Mouse (Mus musculus) 3134 (cell line): ENCODE results near the gene Npc1l1.
A peak's percentile ranks its signal among the peaks of the same experiment; 100 is the strongest.
"Not testable (repeated sequence)": the region's sequence is repeated elsewhere in the genome, so short reads cannot be mapped to it uniquely, and the experiment has no call there.

Source experiments
- DNase-seq: peaks from one replicate; pipeline ENCODE4 v3.0.0-alpha.2; 2011; ENCODE audit warnings: low spot score; ENCODE audit not compliant: insufficient read length; ENCODE audit errors: extremely low read depth

The Npc1l1 gene

DNA sequence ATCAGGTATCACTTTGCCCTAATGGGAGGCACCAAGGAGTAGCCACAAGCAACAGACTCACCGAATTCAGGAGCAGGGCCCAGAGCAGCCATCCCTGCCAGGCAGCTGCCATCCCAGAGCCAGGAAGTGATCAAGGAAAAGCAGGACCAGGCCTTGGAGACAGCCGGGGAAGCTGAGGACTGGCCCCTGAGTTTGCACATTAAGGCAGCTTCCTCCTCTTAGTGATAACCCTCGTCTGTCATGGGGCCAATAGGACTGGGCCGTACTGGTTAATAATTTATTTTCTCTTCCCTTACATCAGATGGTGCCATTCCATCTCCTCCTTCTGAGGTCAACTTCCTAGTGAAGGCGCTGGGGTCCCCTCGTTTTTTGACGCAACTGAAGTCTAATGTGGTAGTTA lies at the start of gene Npc1l1:
Gene Npc1l1, minus strand, starts transcription at position 132 of the 400 bp plus-strand sequence.
- no peak for DNase-seq

DNA sequence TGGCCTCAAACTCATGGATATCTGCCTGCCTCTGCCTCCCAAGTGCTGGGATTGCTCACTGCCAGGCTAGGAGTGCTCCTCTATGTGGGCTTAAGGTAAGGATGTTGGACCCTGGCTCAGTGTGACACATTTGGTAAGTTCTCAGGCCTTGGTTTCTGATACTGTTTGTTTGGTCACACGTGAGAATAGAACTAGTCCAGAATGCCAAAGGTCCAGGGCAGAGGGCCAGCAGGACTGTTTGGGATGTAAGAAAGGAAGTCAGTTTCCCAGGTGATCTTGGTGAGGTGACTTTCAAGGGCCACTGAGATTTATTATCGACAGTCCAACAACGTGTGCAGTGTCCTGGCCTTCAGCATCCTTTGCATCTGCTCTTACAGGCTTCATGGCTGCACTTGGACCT lies 46.5 kb upstream of the Npc1l1 start:
- no peak for DNase-seq

DNA sequence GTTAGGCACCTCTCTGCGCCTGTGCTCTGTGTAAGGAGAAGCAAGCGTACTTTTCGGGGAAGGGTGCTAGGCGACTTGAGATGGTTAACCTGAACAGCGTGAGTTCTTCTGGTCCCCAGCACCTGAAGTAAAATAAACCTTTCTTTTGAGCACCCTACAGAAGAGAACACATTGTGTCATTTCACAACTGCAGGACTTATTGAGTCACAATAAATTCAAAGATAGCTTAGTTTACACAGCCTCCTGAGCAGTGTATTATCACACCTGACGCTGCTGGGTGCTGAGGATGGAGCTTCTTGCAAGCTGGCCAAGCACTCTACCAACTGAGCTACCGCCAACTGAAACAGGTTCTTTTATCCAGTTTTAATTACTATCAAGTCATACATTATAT lies 45.1 kb upstream of the Npc1l1 start:
- DNase-seq, result no peak

DNA sequence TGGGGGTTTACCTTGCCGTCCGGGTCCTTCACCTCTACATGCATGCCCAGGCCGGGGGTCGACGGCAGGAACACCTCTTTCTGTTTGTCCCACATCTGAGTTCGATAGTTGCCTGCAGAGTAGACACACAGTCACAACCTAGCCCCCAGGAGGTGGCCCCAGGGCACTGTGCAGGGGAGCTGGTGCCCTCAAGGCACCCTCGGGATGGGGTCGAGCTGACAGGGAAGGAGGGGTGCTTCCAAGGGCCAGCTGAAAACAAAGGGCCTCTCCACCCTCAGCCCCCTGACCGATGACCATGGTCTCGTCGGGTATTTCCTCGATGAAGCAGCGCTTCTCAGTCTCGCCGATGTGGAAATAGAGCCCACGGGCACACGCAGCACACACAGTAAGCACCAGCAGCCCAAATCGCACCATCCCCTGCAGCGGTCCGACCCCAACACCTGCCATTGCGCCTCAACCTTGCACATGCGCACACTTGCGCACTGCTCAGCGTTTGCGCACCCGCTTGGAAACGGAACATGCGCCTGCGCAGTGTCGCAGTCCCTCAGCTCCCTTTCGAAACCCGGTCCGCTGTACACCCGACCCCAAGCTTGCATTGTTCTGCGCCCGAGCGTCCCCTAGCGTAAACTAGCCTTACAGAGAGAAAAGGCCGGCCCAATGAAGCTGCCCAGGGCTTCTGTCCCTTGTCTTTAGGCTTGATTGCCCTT lies 44.6 kb upstream of the Npc1l1 start, which contains the start of gene Tmed4:
Gene Tmed4, minus strand, starts transcription at position 484 of the 707 bp plus-strand sequence.
- peak; percentile 92 for DNase-seq

DNA sequence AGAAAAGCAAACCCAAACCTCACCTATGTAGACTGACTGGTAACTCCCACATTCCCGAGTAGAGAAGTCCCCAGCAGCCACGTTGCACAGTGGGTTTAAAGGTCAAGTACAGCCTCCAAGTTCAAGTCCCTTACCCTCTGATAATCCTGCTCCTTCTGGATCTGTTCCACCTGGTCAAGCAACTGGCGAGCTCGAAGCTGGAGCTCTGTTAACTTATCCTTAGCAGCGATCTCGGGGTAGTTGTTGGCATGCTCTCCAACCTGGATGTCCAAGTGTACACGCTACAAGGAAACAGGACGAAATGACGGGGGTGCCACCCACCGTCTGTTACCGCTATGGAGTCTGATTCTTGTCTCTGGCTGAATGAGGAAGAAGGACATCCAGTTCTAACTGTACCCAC lies 43.7 kb upstream of the Npc1l1 start:
- no peak for DNase-seq

DNA sequence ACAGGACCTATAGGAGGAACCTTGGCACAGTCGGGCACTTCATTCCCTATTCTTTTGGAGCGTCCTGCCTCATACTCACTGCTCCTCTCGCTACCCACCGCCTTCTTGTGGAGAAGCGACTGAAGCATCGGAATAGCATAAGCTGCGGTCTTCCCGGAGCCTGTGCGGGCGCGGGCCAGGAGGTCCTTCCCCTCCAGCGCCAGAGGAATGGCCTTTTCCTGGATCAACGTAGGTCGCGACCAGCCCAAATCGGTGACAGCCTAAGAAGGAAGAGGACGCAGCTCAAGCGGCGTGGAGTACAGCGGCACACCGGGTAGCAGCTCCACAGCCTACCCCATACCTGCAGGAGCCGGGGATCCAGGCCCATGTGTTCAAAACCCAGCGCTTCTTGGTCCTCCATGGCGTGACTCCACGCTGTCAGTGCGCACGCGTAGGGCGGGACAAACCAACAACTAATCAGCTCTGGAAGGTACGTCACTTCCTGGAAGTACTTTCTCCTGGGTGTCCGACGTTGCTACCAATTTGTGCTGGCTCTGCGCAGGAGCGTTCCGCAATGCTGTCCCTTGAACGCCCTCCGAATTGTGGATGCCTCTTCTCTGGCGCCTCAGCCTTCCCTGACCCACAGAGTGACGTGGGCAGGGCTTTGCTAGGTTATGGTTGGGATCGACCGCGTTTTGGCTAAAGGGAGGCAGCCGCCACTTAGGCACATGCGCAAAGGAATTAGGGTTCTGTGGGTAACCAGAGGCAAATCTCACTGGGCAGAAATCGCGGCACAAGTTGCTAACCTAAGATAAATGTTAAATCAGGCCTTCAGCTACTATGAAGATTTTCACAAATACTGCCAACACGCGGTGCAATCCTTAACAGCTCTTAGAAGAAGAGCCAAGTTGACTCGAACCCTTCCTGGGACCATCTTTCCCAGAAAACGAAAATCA lies 37.6 kb upstream of the Npc1l1 start, which contains the start of gene Ddx56:
Gene Ddx56, minus strand, starts transcription at position 453 of the 935 bp plus-strand sequence.
- DNase-seq, result peak; percentile 89

DNA sequence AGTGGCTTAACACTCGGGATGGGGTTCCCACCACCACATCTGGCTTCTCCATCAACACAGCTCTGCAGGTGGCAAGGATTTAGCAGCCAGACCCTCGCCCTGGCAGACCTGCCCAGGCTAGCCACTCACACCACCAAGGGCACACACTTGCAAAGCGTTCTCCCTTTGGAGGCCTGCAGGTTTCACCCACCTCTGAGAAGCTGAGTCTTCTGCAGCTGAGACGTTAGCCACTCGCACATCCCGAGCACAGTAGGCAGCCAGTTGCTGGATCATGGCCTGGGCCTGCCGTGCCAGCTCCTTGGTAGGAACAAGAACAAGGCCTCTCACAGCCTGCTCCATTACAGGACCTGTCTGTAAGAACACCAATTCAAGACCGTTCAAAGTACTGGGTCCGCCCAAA lies 36.7 kb upstream of the Npc1l1 start:
- DNase-seq, result no peak

DNA sequence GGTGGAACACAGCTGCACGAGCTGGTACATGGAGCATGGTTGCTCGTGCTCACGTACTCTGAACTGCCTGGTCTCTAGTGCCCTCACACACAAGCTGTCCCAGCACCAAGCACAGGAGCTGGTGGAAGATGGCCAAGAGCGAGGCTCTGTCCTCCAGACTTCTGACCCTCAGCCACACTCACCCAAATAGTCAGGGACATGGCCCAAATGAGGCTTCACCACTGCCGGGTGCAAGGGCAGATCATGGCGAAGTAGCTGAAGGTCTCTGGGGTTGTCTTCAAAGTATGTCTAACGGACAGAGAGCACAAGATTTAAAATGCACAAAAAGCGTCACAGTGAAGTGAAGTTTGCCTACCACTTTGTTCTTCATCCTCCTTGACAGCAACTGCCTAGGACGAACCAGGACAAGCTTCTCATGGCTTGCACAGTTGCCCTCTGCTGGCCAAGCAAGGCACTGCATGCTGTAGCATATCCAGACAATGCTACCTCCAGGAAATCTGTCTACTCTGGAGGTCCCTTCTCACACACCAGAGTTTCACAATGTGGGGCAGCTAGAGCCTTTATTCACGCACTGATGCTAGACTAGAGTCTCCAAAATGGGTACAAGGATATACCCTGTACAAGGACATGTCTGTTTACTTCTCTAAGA lies 31.6 kb upstream of the Npc1l1 start:
- no peak for DNase-seq

DNA sequence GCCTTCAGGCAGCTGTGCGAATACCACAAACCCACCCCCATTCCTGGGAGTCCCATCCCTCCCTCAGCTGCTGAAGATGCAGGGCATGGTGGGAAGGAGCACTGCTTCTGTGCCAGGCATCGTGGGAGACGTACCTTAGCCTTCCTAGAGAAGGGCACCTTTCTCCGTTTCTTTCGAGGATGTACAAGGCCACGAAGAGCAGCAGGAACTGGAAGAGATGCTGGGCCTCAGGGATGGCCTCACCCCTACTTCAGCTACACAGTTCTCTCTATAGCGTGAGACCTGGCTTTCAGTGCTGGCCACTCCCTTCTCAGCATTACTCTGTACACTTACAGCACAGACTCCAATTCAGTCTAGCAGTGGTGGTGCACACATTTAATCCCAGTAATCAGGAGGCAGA lies 29.5 kb upstream of the Npc1l1 start:
- DNase-seq, result no peak

DNA sequence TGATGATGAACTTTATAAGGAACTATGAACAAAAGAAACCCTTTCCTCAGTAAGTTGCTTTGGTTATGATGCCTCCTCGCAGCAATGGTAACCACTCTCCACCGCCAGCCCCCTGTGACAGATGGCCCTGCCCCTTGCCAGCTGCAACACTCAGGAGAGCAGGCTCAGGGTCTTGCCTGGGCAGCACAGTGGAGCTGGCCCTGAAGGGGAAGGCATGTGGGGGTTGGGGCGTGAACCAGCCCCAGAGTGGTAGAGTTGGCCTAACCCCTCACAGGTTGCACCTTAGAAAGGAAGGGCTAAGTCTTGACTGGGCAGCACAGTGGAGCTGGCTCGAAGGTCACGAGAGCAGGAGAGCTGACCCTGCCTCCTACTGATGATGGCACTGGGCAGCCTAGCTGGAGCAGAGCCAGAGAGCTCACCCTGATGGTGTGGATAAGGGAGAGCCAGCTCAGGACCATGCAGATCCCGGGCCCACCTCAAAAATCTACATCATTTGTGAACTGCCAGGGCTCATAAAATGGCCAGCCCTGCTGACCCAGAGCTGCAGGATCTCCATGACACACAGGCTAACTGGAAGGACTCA lies 26.6 kb upstream of the Npc1l1 start:
- DNase-seq, result no peak

DNA sequence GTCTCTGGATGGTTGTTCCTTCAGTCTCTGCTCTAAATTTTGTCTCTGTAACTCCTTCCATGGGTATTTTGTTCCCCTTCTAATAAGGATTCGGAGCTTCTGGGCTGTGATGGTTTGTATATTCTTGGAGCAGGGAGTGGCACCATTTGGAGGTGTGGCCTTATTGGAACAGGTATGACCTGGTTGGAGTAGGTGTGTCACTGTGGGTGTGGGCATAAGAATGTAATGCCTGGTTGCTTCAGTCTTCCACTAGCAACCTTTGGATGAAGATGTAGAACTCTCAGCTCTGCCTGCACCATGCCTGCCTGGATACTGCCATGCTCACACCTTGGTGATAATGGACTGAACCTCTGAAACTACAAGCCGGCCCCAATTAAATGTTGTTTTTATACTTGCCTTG lies 24.7 kb upstream of the Npc1l1 start:
- DNase-seq, result not testable (repeated sequence)

DNA sequence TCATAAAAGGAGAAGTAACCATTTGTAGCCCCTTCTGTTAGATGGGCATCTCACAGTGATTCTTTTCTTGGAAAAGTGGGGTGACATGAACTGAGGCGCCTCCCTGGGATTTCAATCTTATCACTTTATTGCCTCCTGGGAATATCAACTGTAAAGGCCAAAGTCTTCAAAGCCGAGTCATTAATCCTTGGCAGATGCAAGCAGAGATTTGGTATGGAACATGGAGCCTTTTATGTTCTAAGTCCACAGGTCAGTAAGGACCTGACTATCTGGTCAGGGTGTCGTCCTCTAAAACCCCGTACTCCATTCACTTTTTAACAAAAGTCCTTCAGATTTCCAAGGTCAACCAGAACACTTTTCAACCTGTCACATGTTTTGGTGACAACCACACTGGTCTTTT lies 22.9 kb upstream of the Npc1l1 start:
- no peak for DNase-seq

DNA sequence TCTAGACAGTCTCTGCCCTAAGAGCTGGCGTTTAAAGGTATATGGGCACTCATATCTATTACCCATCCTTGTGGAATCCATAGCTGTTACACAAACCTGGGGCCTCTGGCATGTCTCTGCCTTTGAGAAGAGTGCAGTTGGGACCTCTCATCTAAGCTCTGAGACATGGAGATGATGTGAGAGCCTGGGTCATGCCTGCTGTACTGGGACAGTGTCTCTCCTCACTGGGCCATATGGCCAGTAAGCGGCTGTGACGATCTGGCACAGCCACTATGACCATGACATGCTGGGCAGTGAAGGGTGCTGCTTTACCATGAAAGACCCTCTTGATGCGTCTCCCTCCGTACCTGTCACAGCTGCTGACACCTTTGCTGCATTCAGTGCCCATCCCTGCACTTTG lies 22.3 kb upstream of the Npc1l1 start:
- DNase-seq, result no peak

DNA sequence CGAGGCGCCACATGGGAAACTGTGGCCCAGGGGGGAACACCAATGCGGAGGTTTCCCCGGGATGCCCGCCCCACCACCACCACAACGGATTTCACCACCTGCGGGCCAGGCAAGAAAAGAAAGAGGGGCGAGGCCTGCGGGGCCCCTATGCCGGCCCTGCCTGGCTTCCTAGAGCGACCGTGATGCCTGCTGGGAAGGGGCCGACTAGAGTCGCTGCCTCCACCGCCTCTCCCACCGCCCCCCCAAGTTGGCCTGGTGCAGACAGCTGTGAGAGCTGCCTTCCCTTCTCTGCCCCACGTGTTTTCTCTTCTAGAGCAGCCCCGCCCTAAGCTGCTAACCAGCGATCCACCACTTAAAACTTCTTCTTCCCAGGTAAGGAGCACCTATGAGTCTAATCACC lies 14.8 kb upstream of the Npc1l1 start:
- no peak for DNase-seq

DNA sequence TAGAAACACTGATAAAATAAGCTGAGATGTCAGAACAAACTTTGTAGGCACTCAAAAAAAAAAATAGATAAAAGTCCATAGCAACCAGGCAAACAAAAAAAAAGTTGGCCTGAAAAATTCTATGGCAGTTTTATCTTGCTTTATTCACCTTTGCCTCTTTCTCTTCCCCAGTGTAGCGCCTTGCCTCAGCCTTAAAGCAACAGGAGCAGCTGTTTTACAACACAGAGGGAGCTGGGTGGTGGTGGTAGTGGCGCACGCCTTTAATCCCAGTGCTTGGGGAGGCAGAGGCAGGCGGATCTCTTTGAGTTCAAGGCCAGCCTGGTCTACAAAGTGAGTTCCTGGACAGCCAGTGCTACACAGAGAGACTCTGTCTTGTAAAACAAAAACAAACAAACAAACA lies 3.1 kb upstream of the Npc1l1 start:
- no peak for DNase-seq

DNA sequence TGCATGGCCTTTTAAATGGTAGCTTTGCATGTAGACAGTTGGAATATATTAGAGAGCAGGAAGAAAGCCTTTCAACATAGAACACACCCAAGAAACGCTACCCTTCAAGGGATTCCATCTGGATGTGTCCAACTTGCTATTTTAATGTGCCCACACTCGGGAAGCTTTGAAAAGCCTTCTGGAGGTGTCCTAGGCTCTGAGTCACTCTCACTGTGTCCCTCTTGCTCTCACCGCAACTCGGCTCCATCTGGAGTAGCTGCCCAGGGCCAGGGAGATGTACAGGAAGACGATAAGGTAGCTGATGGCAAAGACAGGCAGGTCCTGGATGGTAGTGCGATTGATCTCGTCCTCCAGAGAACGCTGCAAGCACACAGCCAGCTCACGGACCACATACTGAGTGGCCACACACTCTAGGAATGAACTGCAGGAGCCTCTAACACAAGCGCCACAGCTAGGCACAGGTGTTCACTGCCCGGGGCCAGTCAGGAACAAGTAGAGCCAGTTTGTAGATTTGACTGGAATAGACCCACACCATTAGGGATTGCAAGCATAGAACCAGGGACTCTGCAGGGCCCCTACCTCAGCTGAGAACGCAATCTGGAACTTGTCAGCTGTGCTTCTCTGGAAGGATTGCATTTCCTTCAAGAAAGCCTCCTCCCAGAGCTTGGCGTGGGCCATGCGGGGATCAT lies 5.3 kb downstream of the Npc1l1 start:
- DNase-seq, result no peak

DNA sequence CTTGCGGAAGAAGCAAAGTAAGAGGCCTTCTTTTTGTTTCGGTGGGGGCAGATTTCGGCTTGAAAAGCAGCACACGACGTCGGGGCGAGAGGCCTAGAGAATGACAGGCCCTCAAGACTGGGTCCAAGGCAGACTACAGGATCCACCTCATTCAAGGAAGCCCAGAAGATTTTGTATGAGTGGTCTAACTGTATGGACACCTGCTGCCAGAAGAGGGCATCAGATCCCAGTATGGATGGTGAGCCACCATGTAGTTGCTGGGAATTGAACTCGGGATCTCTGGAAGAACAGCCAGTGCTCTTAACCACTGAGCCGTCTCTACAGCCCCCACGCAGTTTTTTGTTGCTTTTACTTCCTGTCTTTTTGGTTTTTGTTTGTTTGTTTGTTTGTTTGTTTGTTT lies 7.8 kb downstream of the Npc1l1 start:
- DNase-seq, result no peak

DNA sequence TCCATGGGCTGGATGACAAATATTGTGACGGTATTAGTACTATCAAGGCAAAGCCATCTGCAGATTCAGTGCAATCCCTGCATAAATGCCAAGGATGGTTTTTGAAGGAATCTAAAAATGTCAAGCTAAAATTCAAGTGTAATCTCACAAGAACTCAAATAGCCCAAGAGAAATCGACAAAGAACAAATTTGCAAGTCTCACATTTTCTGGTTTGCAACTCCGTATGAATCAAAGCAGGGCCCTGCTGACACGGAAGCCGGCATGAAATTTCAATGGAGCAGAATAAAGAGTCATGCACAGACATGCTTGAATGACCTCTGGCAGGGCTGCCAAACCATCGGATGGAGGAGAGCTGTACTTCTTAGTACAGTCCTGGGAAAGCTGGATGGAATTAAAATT lies 10.0 kb downstream of the Npc1l1 start:
- no peak for DNase-seq

DNA sequence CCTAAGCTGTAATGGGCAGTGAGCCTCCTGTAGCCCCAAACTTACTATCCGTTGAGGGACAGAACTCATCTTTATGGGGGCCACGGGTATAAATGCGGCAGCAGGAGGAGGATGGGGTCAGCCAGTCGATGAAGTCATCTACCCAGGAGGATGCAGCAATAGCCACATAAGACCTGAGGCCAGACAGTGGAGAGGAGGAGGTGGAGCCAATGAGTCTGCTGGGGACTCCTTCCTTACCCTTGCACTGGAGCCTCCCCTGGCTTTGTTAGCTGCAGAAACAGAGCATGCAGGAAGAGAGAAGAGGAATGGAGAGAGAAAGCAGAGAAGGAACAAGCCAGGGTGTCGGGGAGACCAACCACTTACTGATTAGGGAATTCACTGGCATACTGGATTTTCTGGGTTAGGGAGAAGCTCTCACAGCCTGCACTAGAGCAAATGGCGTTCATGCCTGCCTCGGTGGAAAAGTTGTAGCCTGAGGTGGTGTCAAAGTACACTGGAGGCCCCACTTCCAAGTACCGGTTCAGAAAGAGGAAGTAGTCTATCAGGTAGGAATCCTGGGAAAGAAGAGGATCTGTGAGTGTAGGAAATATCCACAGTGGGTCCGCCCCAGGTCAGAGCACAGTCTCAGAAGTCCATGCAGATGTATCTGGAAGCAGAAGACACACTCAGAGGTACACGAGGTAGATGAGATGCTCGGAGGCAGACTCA lies 11.6 kb downstream of the Npc1l1 start:
- DNase-seq, result no peak

DNA sequence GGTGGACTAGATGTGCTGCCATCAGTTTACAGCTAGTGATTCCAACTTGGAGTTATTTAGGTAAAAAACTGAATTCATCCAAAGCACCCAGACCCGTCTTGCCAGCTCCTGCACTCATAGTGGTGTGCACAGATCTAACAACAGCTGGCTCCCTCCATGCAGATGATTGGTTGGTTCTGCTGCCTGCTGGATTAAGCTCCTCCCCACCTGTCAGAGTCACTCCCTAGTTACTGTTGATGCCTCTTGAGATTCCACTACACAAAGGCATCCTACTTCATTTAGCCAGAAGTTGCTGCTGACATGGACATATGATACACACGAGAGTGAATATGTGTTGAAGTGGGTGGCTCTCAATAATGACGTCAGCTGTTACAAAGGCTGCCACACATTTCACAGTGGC lies 13.1 kb downstream of the Npc1l1 start:
- DNase-seq, result no peak
